Mouse (Mus musculus) adrenal gland, postnatal 4 days (tissue): Measurements from ENCODE around the gene Prkca. TPM values are rescaled to one million over a fixed set of nuclear protein-coding genes. Genes with fewer than 3 reads are reported as not detected.

Experiments
- DNase-seq, 2 experiments: peaks; one replicate each; pipeline ENCODE4 v3.0.0; 2021 to 2022; ENCODE audit warnings: low spot score in 2 of 2, mixed read lengths in 2 of 2
- total RNA-seq, 2 experiments: library from RNA; stranded (reverse); gene quantifications; 2 replicates each; pipeline ENCODE4 v1.2.3; 2021

Gene Prkca
- total RNA-seq, 2 experiments from 2014 or later, result 10.9 to 18.1 TPM

DNA sequence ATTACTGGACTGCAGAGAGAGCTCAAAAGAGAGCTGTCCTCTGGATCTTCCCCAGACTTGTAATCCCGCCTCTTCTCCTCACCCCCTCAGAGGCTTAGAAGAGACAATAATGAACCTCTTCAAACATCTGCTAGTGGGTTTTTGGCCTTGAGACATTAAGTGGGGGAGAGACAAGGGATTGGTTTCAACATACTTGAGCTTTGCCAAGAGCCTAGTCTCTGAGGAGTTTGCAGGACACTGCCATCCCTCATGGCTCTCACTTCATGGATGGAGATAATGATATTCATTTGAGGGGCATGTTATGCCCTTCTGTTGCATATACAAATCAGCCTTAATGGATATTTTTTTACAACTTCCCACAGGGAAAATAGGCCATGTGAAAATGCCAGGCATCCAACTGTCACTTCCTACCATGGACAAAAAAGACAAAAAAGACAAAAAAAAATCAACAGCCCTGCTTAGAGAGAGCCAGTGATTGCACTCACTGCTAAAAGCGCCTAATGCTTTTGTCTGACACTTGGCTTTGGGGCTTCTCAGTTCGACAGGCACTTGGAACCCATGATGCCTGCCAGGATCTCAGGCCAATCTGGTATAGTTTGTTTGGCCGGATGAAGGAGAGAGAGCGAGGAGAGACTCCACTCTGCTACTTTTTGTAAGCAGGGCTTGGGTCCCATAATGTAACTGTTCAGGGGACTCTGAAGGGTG, 263.6 kb downstream of the Prkca start:
- no peak for DNase-seq

DNA sequence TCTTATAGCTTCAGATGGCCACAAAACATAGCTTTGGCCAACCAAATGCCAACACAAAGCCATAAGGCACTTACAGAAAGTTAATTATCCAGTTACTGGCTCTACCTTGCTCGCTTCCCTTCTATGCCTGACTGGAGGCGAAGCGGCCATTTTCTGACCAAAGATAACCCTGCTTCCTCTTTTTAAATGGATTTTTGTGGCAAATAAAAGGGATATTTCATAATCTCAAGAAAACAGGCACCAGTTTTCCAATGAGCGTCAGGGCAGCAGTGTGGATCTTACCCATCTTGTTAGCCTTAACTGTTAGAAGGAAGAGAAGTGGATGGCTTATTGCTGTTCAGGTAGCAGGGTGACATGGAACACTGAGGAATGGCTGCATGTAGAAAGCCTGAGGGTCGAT, 264.3 kb downstream of the Prkca start:
- DNase-seq, result no peak

DNA sequence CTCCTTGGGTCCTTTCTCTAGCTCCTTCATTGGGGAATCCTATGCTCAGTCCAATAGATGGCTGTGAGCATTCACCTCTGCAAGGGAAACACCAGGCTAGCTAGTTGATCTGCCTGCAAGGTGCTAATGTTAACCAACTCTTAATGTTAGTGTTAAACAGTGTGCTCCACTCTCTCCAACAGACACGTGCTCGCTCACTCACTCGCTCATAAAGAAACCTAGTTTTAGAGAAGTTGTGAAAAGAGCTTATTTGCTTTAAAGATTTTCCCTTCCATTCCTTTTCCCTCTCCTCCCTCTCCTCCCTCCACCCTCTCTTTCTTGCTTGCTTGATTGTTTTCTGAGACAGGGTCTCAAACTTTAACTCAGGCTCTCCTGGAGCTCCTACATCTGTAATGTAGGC, 266.2 kb downstream of the Prkca start:
- no peak for DNase-seq

DNA sequence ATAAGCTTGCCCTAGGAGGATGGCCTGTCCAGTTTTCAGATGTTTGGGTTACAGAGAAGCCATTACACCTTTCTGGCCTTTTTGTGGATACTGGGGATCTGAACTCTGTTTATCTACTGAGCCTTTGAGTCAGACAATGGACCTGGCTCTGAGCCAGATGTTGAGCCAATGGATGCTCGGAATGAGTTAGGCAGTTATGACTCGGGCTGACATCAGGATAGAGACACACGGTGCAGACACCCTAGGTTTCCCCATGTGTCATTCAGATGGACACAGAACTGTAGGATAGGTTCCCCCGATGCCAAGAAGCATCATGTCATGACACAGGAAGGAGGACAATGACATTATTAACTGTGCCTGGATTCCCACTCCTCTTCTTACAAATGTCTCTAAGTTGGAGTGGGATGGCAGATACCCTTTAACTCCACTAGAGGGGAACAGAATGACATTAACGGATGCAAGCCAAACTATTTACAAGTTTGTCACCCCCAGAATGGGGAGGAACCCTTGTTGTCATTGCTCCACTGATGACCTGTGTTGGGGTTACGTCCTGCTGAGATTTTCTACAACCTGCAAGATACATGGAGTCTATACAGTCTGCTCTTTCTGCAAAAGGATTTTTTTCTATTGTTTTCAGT, 271.0 kb downstream of the Prkca start:
- DNase-seq, result no peak

DNA sequence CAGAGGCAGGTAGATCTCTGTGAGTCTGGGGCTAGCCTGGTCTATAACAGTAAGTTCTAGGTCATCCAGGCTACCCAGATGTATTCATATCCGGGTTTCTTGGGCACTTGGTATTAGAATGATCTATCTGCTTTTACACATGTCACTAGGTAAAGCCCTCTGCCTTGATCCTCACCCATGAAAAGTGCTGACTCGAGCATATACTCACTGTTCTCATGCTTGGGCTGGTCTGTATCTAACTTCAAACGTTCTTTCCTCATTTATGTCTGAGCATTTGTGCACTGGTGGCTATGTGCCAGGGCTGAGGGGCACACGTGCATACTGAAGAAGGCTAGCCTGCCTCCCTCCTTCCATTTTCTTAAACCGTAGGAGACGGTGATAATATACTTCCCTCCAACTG, 272.5 kb downstream of the Prkca start:
- DNase-seq, result no peak

DNA sequence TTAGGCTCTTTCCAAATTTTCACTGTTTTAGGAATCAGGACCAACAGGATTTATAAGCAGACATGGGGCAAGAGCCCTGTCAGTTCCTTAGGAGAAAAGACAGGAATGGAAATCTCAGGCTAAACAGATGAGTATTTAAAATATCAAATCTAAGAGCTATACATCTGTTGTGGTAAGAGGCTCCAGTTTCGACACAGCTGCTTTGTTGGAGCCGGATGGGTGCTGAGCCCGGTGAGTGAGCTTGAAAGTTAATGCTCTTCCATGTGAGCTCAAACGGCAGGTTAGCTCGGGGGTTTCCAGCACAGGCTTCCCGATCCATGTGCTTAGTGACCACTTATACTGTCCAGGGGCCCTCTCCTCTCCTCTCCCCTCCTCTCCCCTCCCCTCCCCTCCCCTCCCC, 273.7 kb downstream of the Prkca start:
- no peak for DNase-seq

DNA sequence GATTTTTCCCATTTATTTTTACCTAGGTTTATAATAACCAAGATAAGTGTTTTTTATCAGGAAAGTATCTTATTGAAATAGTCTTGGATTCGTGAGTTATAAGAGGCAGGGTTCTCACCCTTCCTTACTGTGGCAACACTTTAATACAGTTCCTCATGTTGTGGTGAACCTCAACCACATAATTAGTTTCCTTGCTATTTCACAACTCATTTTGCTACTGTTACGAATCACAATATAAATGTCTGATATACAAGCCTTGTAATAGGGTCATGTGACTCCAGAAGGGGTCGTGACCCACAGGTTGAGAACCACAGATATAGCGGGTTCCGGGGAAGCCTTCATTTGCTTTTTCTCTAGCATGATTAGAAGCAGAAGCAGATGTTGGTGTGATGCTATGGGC, 275.3 kb downstream of the Prkca start:
- no peak for DNase-seq

DNA sequence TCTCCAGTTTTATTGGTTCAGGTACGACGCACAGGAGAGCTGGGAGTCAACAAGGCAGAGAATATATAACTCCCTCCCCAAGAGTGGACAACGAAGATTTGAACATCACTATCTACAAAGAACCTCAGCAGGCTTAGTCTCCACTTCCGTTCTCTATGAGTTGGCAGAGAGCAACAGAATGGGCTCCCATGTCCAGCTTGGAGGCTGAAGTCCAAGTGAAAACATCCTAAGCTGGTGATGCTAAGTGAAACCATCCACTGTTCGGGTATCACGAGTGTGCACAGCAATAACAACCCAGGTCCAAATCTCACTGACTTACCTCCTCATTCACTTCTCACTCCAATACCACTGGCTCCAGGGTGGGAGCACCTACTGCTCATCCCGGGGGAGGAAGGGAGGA, 276.6 kb downstream of the Prkca start:
- DNase-seq, result no peak

DNA sequence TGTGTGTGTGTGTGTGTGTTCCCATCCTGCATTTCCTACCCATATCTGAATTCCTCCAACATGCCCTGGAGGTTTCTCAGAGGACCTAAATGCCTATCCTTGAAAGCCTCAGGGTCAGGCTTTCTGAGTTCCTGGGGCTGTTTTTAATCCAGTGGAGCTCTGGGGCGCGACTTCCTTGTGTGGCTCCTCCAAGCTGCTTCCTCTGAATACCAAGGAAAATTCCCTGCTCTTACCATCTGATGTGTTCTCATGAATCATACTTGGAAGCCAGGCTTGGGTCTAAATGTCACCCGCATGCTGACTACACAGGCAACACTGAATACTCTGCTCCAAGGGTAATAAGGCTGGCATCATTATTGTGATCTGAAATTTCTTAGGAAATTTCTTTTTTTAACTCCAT, 279.3 kb downstream of the Prkca start:
- no peak for DNase-seq

DNA sequence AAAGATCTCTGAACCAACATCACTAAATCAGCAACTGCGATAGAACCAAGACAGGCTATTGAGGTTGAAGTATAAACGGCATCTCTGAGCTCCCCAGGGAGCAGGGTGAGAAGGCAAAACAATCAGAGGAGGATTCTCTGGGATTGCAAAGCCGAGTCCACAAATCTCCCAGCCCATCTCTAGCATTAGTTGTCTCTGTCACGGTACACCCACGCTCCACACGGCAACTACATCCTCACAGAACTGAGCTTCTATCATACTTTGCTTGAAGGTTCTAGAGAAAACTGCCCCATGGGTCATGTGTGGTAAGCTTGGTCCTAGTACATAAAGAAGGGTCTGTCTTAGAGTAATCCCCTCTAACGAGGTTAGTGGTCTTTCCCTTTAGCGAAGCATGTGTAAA, 280.6 kb downstream of the Prkca start:
- DNase-seq, result no peak

DNA sequence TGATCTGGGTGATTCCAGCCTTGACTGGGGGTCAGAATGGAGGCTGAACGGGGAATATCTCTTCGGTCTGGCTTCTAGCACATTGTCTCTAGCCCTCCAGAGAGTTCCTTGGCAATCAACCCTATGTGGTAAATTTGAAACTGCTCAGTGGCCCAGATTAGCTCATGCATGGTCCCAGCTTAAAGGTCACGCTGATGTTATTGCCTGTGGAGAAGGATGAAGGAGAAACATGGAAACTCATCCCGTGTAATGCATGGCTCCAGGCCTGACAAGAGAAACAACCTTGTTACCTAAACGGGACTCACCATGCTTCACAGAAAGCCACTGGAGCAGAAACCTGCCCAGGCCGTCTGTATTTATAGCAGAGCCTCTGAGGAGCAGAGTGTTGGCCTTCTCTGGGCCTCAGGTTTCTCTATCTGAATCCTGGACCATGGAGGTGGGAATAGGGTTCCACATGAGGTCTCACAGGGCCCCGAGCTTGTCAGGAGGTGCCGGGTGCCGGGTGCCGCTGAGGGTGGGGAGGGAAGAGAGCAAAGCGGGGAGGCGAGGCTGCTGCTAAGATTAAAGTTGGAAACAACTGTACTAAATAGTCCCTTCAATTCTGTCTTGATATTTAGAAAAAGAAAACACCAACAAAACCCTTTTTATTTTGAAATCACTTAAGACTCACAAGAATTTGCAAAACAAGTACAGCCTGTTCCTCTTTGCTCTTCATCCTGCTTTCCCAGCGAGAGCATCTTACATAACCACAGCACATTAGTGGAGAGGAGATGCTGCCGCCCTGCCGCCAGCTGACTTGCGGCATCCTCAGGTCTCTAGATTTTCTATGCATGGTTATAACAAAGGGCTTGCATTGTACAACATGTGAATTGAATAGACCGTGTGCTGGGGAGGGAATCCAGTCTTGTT, 281.9 kb downstream of the Prkca start:
- DNase-seq, result no peak

DNA sequence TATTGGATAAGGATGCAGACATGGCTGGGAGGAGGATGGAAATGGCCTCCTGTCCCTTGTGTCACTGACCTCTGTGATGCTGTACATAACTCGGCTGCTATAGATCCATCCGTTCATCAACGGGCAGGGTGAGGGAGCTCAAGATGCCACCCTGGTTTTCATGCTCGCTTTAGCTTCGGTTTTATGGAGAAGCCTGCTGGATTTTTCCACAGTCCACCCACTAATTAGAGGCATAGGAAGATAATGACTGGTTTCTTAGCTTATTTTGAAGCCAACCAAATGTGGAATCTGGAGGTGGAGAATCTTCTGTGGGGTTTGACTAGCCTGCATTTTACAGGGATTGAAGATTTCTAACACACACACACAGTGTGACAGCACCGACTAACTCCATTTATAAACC, 286.6 kb downstream of the Prkca start:
- DNase-seq, result no peak

DNA sequence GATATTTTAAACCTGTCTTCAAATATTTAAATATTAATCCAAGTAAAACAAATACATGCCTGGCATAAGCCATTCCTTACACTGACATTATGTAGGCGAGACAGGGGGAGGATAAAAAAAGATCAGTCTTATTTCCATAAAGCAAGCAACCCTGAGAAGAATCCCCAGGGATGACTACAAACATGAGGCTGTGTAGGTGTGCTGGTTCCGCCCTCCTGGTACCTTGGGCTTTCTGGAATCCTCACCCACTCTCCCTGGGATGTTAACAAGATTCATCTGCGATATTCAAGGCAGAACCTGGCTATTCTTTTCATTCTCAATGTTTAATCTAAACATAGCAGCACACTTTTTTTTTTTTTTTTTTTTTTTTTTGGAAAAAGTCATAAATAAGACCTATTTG, 289.1 kb downstream of the Prkca start:
- DNase-seq, result no peak

DNA sequence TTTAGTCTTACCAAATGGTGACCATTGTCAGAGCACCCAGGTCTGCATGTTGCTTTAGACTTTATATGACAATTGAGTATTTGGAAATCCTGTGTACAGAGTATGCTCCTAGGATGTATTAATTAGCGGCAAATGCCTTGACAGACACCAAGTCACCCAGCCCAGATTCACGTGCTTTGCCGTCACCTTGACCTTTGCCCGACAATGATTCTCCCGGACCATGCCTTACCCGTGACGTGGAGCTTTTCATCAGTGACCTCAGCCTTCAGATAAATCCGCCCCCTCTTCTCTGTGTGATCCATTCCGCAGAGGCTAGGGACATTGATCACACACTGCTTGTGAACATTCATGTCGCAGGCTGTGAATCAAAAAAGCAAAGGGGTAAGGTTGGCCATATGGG, 290.0 kb downstream of the Prkca start:
- DNase-seq, result no peak

DNA sequence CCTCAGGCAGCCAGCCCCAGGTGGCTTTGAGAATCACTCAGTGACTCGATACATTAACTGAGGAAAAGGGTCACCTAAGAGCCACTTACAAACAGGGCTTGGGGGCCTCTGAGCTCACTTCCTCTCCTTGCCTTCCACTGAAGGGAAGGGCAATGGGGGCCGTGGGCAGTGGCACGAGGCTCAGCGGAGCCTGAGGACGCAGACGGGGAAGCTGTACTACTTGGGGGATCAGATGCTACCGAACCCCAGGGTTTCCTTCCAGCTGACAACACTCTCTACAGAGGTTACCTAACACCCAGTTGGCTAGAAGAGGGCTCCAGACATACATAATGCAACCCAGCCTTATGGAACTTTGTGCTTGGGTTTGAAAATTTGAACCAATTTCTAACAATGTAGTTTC, 302.1 kb downstream of the Prkca start:
- no peak for DNase-seq

DNA sequence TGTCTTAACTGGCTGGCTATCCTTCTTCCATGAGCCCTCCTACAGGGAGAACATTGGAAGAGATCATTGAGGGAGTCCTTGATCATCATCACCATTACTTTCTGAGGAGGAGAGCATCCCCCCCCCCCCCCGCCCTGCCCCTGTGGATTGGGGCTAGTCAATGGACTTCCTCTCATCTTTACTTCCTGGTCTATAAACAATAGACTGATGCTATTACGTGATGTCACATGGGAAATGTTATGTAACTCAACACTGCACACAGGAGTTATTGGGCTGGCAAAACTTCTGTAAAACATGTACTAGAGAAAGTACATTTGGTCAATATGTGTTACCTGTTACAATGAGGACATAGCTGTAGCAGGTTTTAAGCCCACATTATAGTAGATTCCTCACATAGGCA, 302.9 kb downstream of the Prkca start:
- no peak for DNase-seq

DNA sequence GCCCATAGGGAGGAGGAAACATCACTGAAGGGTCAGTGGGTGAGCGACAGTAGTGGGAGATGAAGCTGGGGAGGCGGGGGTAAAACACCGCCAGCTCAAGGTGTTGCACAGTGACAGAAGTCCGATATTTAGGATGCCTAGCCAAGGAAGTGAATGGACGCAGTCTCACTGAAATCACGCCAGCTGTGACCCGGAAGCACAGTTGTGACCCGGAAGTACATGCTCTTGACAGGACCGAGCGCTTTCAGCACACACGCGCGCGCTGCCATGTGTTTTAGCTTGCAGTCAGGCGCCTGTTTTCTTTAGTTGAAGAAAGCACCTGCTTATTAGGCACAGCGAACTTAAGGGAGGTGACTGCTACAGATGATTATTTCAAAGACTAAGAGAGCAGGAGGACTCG, 304.0 kb downstream of the Prkca start:
- DNase-seq, result no peak

DNA sequence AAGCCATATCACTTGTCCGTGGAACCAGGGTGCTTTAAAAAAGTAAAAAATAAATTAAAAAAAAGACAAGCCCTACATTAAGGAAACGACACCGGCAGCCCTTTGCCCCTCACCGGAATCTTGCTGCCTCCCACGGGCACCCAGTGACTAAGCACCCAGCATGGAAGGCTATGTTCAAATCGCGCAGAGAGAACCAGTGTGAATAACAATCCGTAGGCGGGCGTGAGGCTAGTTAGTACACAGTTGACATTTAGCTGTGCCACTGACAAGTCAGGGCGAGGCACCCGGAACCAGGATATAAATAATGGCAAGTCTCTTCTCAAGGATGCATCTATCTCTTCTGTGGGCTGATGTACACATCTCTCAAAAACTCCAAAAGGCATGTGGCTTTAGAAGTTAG, 304.7 kb downstream of the Prkca start:
- DNase-seq, result no peak

DNA sequence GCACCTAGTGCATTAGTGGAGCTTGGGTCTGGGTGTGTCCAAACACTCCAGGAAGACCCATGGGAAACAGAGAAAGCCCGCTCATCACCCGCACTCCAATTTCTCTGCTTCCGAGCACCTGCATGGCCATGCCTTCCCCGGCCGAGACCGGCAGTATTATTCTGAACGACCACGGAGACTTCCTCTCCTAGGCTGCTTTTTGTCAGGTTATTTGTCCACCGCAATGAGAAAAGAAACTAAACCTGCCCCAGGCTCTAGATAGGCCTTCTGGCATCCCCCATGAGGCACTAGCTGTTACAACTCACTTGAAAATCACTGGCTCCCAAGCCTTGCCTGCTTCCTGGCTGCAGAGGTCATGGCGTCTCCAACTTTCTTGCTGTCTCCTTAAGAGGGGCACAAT, 307.4 kb downstream of the Prkca start:
- DNase-seq, result no peak

DNA sequence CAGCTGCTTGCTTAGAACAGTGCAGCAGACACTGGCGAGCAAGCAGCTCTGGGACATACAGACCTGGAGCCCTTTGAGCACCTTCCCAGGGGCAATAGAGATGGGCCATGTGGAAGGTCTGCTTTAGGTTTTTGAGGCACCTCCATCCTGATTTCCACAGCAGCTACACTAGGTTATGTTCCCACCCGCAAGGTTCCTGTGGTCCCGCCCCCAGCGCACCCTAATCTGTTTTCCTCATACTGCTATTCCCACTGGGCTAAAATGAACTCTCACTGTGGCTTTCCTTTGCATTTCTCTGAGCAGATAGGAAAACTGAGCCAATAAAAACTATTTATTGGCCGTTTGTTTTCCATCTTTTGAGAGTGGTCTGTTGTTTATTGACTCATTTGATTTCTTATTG, 308.0 kb downstream of the Prkca start:
- DNase-seq, result no peak

DNA sequence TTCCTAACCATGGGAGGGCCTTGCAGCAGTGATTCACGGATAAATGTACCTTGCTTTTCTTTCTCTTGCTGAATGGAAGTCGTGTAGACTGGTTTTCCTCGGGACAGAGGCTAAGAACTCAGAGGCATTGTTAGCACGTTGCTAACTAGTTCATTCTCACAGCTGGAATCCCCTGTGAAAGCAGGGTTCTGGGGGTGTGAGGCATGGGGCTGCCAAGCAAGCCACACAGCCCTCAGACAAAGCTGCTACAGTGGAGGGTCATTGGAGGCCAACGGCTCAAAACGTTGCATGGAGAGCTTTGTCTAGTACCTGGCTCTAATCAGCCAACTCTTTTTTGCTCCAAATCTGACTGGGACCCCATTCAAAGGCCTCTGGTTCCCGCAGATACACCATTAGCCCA, 309.4 kb downstream of the Prkca start:
- no peak for DNase-seq

DNA sequence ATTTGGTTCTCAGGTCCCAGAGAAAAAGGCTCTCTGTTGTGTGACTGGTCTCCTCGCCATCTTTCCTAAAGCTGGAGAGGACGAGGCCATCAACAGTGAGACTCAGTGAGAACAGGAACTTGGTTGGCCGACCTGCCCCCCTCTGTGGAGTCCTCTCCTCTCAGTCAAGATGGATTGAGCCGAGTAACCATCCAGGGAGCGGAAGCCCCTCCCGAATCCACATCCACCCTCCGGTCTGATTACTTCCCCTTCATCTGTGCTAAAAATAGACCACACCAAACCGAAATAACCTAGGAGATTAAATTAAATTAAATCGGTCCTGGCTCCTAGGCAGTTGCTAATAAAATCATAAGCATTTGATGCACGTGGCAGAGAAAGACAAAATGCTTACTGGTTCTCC, 311.2 kb downstream of the Prkca start:
- DNase-seq, result no peak
